Mouse (Mus musculus) heart, adult 2 months (tissue): Measurements from ENCODE around the gene Foxj3. TPM values are rescaled to one million over a fixed set of nuclear protein-coding genes. Genes with fewer than 3 reads are reported as not detected.
A peak's percentile ranks its signal among the peaks of the same experiment; 100 is the strongest.

Experiments used
- DNase-seq, 2 experiments: peaks; one replicate each; pipeline ENCODE4 v3.0.0; 2021
- H3K27ac ChIP-seq: fragments of 200-600 bp; 2 replicates; pipeline ENCODE4 v1.8.1; 2022
- H3K27me3 ChIP-seq: fragments of 200-500 bp; 2 replicates; pipeline ENCODE4 v1.6.1; 2012; ENCODE audit warnings: mild to moderate bottlenecking, low read length, inconsistent platforms, mixed read lengths; ENCODE audit not compliant: control insufficient read depth, insufficient read depth
- H3K36me3 ChIP-seq: fragments of 200-500 bp; 2 replicates; pipeline ENCODE4 v1.6.1; 2012; ENCODE audit warnings: low read length, inconsistent platforms; ENCODE audit not compliant: control insufficient read depth, insufficient read depth
- H3K4me1 ChIP-seq: fragments of 200-500 bp; 2 replicates; pipeline ENCODE4 v1.6.1; 2011; ENCODE audit warnings: low read length; ENCODE audit not compliant: control insufficient read depth, insufficient read depth
- H3K4me3 ChIP-seq: fragments of 200-600 bp; 2 replicates; pipeline ENCODE4 v1.8.1; 2022
- H3K79me2 ChIP-seq: fragments of 200-500 bp; replicated peaks from 2 replicates; pipeline ENCODE4 v1.6.1; 2012; ENCODE audit warnings: mild to moderate bottlenecking, inconsistent platforms, low read length, moderate library complexity, mixed read lengths; ENCODE audit not compliant: control insufficient read depth, insufficient read depth
- H3K9ac ChIP-seq: fragments of 200-500 bp; 2 replicates; pipeline ENCODE4 v1.6.1; 2012; ENCODE audit warnings: low read depth, mild to moderate bottlenecking, control low read depth, inconsistent platforms, low read length, mixed read lengths
- CTCF ChIP-seq: fragments of 200-600 bp; IDR thresholded peaks from 2 replicates; pipeline ENCODE4 v1.8.1; 2022; ENCODE audit warnings: antibody characterized with exemption, mild to moderate bottlenecking, moderate library complexity
- EP300 ChIP-seq: fragments of 200-500 bp; IDR thresholded peaks from 2 replicates; pipeline ENCODE4 v1.6.1; 2011; ENCODE audit warnings: low read depth, low read length, control low read depth; ENCODE audit not compliant: insufficient read depth
- WGBS: fragments of 180-500 bp; shearing (Covaris S2); methylation state at CpG from one replicate; pipeline ENCODE4 v1.1.7; 2018; 5-methylcytosine and 5-hydroxymethylcytosine counted together
- intact Hi-C: fragments of 180-260 bp; cut with DNase I; formaldehyde crosslinking; loops from one replicate; pipeline ENCODE4 v1.15.1; 2025
- polyA plus RNA-seq: library from polyadenylated mRNA; depleted of rRNA; stranded (reverse); fragments of >200 nt; gene quantifications from 2 replicates; pipeline ENCODE4 v1.2.3, GENCODE M21; 2012; rRNA removed
- total RNA-seq, 2 experiments: library from RNA; stranded (reverse); gene quantifications; 2 replicates each; pipeline ENCODE4 v1.2.3; 2021

Gene Foxj3
- total and polyA plus RNA-seq, 3 experiments = 13.5 to 32.1 (median 30.3) TPM

- WGBS = 29% methylated on average over 5 of the region's 5 CpGs
- DNase-seq = no peak
- intact Hi-C loops = no loop called here
- Histone ChIP-seq H3K27me3 (no peaks in the 10 kb centered on the region), H3K36me3 (no peaks in the 10 kb centered on the region), H3K27ac (no peak overlapping the region), H3K4me3 (no peak overlapping the region), H3K4me1 (no peaks in the 10 kb centered on the region), H3K9ac (no peak overlapping the region), H3K79me2 (no peaks in the 10 kb centered on the region)
- peak; percentile 34 for TF ChIP-seq CTCF
- TF ChIP-seq EP300 = no peak
Observed at GRCm38 (mm10) chr4:119672685-119673084, 135.9 kb downstream of the Foxj3 start.

Other genes starting within 250 kb of the Foxj3 start
- gene Ybx1, start 242.4 kb upstream of the Foxj3 start, total RNA-seq = 100 to 1,000 TPM; 773 to 861 TPM
- 266 and 385 TPM in 2 replicates for gene Ybx1, start 242.4 kb upstream of the Foxj3 start, polyA plus RNA-seq
- gene Ppih, start 216.5 kb upstream of the Foxj3 start, total RNA-seq = 10 to 100 TPM in 1 of 2 experiments, 1 to 10 TPM in 1; 8.2 to 10.3 TPM
- 5.5 and 7.4 TPM in 2 replicates for gene Ppih, start 216.5 kb upstream of the Foxj3 start, polyA plus RNA-seq
- gene Ccdc30, start 121.5 kb upstream of the Foxj3 start, total RNA-seq = under 1 TPM in 1 of 2 experiments, not detected in 1; 0.52 TPM
- 0.41 TPM in 1 of 2 replicates, not detected in the other for gene Ccdc30, start 121.5 kb upstream of the Foxj3 start, polyA plus RNA-seq
- 1 to 10 TPM; 7.8 to 9.2 TPM for gene Ppcs, start 114.6 kb upstream of the Foxj3 start, total RNA-seq
- gene Ppcs, start 114.6 kb upstream of the Foxj3 start, polyA plus RNA-seq = 10.6 and 11.2 TPM in 2 replicates
- gene Zmynd12, start 114.2 kb upstream of the Foxj3 start, total RNA-seq = not detected
- gene Zmynd12, start 114.2 kb upstream of the Foxj3 start, polyA plus RNA-seq = 0.74 TPM in 1 of 2 replicates, not detected in the other
- gene Rimkla, start 44.4 kb upstream of the Foxj3 start, total RNA-seq = under 1 TPM; 0.66 to 0.70 TPM
- 0.56 and 1.1 TPM in 2 replicates for gene Rimkla, start 44.4 kb upstream of the Foxj3 start, polyA plus RNA-seq
- gene Frg2f1, start 2.5 kb downstream of the Foxj3 start, total RNA-seq = 1 to 10 TPM; 6.3 to 6.7 TPM
- 3.8 and 4.3 TPM in 2 replicates for gene Frg2f1, start 2.5 kb downstream of the Foxj3 start, polyA plus RNA-seq
- gene Guca2a, start 100.7 kb downstream of the Foxj3 start, total RNA-seq = not detected
- 0.21 TPM in 1 of 2 replicates, not detected in the other for gene Guca2a, start 100.7 kb downstream of the Foxj3 start, polyA plus RNA-seq
- under 1 TPM; 0.44 to 0.68 TPM for gene Guca2b, start 122.0 kb downstream of the Foxj3 start, total RNA-seq
- 0.35 TPM in 1 of 2 replicates, not detected in the other for gene Guca2b, start 122.0 kb downstream of the Foxj3 start, polyA plus RNA-seq
- gene Hivep3, start 196.8 kb downstream of the Foxj3 start, total RNA-seq = 1 to 10 TPM; 5.1 to 8.2 TPM
- gene Hivep3, start 196.8 kb downstream of the Foxj3 start, polyA plus RNA-seq = 6.0 and 9.3 TPM in 2 replicates